Mouse (Mus musculus): ENCODE results near the gene Olfr617.
"Not testable (repeated sequence)": the region's sequence is repeated elsewhere in the genome, so short reads cannot be mapped to it uniquely, and the experiment has no call there.

The Olfr617 gene

DNA sequence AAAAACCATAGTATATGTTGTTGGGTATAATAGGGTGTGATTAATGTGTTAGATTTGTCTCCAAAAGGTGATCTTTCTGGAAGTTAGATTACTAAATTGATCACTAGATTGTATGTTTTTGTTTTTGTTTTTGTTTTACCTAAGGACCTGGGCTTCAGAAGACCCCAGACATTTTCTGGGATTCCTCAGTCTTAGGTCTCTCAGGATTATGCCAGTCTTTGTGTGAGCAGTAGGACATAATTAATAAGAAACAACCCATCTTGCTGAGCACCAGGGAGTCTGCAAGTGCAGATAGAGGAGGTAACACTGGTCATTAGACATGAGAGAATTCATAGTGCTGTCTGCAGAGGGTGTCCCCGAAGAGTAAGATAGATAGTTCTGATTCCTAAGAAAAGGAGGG lies at the start of gene Olfr617:
Olfr617 (plus strand) TSS at position 301 of the 400 bp plus-strand sequence.
- DNase-seq (ENCODE audit: low spot score in 2 of 2), result no peak

DNA sequence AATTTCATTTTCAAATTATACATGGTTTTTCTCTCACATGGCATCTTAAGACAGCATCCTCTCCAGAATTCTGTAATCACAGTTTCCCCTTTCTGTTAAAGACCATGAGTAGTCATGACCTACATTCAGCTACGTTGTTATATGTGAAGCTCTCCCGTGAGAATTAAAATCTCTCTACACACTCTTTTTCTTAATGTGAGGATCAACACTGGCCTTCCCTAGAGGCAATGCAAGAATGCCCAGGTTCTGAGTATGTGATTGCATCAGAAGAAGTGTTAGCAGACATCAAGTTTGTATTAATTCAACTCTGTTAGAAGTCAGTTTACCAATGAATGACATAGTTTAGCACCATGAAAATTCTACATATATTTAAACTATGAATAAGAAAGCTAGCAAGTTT lies 30.2 kb upstream of the Olfr617 start, which contains the start of gene Olfr612:
Olfr612 (minus strand) TSS at position 101 of the 400 bp plus-strand sequence.
- not testable (repeated sequence) for DNase-seq (ENCODE audit: low spot score in 2 of 2)

DNA sequence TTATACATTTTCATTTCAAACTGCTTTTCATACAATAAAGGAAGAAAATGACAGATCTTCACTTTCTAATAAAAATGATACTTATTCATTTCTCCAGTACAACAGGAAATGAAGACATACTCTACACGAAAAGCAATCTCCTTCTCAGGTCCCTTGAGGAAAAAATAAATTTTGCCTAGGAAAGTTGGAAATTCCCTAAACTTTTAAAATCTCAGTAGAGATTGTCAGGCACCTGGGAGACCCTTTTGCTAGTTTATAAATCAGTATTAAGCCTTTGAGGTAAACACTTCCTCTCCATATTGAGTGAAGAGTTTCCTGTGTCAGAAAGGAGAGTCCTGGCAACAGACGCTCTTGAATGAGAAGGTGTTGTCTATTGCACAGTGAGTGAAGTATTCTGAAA lies 25.1 kb upstream of the Olfr617 start, which contains the start of gene Olfr613:
Olfr613 (plus strand) TSS at position 301 of the 400 bp plus-strand sequence.
- DNase-seq (ENCODE audit: low spot score in 2 of 2), result no peak

DNA sequence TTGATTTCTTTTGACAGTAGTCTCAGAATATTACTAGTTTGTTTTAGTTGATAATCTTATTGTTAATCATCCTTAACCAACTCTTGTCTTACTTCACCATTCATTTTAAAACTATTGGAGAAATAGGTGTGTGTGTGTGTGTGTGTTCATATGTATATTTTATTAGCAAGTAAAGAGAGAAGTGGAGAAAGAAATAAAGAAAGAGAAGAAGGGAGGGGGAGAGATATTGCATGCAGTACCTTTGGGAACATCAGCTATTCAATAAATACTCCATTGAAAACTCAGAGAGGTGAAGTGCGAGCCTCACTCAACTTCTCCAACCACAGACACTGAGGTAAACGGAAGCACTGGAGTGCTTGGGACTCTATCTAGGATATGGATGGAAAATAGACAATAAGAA lies 17.1 kb upstream of the Olfr617 start, which contains the start of gene Olfr615:
Olfr615 (plus strand) TSS at position 301 of the 400 bp plus-strand sequence.
- no peak for DNase-seq (ENCODE audit: low spot score in 2 of 2)

DNA sequence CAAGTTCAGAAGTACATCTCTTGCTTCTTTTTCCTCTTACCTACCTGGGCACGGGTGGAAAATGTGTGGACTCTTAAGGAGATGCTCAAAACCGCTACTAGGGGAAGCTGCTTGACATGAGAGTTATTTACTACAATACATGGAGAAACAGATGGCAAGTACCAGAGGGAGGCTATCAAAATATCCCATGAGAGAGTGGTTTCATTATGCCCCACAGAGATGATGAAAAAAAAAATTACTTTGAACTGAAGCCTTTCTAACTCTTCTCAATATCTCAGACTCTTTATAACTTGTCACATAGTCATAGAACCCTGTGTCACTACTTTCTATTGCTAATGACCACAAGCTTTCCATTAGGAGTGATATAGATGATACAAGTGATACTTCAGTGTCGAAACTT lies 3.8 kb upstream of the Olfr617 start, which contains the start of gene Olfr616:
Olfr616 (minus strand) TSS at position 101 of the 400 bp plus-strand sequence.
- DNase-seq (ENCODE audit: low spot score in 2 of 2), result no peak

DNA sequence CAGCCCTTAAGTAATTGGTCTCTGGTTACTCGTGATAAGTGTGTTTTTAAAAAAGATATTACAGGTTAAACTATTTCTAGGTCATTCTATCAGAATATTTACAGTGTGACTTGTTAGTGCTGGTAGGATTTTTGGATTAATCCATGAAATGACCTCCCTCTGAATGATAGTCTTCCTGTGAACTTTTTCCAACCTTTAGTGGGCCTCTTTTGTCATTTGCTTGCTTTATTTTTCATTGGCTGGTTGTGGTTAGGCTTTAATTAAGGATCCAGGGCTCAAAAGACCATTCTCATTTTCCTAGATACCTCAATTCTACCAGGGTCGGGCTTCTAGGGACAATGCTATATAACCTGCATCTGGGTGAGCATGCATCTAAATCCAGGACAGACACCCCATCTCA lies 16.9 kb downstream of the Olfr617 start, which contains the start of gene Olfr618:
Olfr618 (plus strand) TSS at position 301 of the 400 bp plus-strand sequence.
- no peak for DNase-seq (ENCODE audit: low spot score in 2 of 2)

DNA sequence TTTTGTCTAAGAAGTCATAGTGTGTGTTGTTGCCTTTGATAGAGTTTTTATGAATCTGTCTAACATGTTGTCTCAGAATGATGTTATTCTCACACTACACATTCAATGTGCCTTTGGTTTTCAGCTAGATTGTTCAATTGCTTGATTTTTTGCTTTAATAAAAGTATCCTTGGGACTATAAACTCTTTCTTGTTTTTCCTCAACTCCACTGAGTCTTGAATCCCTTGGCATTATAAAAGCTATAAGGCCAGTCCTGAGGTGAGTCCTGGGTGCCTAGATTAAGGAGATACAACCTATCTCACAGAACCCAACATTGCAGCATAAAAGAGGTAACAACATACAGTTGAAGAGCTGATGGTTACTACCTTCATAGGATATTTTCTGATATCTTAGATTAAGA lies 27.4 kb downstream of the Olfr617 start, which contains the start of gene Olfr619:
Olfr619 (plus strand) TSS at position 301 of the 400 bp plus-strand sequence.
- no peak for DNase-seq (ENCODE audit: low spot score in 2 of 2)

DNA sequence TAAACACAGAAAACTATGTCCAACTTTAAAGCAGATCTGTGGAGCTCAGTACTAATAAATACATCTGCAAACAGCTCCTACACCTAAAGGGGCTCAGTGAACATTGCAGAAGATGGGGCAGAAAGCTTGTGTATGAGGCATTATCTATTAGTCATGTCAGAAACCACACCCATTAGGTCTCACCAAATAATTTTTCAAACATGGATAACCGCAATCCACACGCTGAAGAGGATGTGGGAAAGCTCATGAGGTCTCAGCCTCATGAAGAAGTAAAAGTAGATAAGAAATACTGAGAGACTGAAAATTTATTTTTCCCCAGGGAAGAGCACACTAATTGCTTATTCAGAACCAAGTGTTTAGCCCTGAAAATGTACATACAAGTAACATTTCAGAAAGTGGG lies 34.6 kb downstream of the Olfr617 start:
- DNase-seq (ENCODE audit: low spot score in 2 of 2), result no peak

DNA sequence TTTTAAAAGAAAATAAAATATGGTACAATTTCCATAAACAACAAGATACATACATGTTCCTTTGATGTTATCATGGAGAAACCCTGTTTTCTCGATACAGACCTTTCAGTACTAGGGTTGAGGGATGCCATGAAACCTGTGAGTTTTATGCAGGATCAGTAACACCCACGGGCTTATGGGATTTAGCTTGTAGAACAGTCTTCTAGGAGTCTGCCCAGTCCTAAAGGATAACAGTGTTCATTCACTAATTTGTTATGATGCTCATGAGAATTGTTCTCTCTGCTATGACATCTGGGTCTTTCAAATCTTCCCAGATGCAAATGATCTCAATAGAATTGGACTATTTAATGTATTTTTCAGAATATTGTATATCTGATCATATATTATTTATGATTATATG lies 39.6 kb downstream of the Olfr617 start, which contains the start of gene Olfr620:
Olfr620 (minus strand) TSS at position 101 of the 400 bp plus-strand sequence.
- no peak for DNase-seq (ENCODE audit: low spot score in 2 of 2)
